Mouse (Mus musculus) kidney, adult 2 months (tissue): Measurements from ENCODE around the gene Capg.

ENCODE experiments used
- CTCF ChIP-seq: fragments of 200-500 bp; conservative IDR thresholded peaks from 2 replicates; pipeline ENCODE4 v1.5.1; 2011; ENCODE audit warnings: low read depth, mild to moderate bottlenecking, control low read depth, low read length, moderate library complexity, mixed read lengths; ENCODE audit not compliant: insufficient read depth, insufficient read length
- POLR2A ChIP-seq: fragments of 200-500 bp; IDR thresholded peaks from one replicate; pipeline ENCODE4 v1.6.1; 2011; ENCODE audit warnings: low read depth, low read length, control low read depth

- TF ChIP-seq CTCF (no peak), POLR2A (peak; percentile 99)
Measured at GRCm38 (mm10) chr6:72597956-72598753, 54.0 kb downstream of the Capg start, which contains the start of the genes Elmod3 and Retsat.
